Mouse (Mus musculus) adrenal gland, postnatal 14 days (tissue): ENCODE data around the gene Gm10392. TPM values are rescaled to one million over a fixed set of nuclear protein-coding genes. Genes with fewer than 3 reads are reported as not detected.

ENCODE experiments used
- DNase-seq: peaks from one replicate; pipeline ENCODE4 v3.0.0; 2021; ENCODE audit warnings: mixed read lengths
- total RNA-seq: library from RNA; stranded (reverse); gene quantifications from 2 replicates; pipeline ENCODE4 v1.2.3, GENCODE M21; 2021

Gm10392 gene
- total RNA-seq, 1 experiment from 2014 or later: not detected

DNA sequence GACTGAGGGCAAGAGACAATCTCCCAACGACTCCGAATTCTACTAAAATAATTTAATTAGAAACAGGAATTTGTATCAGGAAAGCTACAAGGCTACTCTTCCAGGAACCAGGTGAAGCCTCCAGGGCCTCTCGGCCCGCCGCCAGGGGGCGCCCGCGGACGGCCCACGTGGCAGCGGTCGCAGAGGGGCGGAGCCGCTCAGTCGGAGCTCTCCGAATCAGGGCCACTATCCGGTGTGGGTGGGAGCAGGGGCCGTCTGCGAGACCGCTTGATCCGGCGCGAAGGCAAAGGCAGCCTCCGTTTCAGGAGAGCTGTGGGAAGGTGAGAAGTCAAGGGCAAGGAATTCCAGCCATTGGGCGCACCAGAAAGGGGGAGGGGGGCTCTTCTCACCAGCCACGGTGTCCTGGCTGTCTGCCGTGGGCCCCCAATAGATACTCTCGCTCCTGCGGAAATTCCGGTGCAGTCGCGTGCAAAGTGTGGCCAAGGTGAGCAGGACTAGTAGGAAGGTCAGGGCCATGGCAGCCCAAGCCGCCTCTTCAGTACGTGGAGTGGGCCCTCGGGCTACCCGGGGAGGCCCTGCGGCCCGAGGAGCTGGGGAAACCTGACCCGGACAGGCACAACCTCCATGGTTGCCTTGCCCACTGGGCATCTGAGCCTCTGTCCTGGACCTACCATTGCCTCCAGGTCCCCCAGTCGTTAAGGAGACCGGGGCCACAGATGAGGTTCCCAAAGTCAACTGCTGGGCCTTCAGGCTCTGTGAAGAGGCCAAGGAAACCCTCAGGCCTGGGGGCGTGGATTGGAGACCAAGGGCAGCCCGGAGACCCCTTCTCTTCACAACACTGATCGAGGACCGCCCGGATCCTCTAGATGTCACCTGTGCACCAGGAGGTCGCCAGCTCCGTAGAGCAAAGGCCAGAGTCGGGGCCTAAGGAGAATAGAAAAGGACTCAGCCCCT is 10.7 kb downstream of the Gm10392 start:
- DNase-seq: peak; percentile 93

DNA sequence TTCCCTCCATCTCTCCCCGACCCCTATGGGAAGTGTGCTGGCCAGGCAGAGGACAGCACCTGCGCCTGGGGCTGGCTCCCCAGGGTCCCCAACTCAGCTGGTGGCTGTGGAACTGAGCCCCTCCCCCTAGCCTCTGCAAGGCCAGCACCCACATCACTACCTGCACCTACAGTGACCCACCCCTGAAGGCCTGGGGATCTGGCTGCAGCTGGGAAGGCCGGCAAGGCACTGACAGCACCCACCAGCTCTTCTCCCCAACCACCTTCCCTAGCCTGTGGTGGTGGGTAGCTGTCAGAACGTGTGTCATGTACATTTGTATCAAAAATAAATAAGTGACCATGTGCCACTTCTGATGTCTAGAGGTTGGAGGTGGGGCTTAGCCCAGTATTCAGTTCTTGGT is 11.6 kb downstream of the Gm10392 start:
- no peak for DNase-seq

DNA sequence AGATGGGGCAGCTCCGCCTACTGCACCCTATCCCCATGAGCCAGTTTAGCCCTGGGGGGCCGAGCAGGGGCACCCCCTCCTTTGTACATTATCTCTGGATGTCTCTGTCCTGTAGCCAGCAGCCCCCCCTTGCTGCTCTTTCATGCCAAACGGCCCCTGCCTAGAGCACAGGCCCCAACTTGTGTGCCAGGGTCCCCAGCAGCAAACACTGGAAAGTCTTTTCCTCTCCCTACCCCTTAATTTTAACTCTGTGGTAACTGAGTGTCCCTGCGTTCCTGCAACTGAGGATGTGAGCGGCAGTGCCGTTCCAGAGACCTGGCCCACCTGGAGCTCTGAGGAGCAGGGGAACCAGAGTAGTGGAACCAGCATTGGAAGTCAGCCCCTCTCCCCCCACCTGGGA is 12.1 kb downstream of the Gm10392 start:
- no peak for DNase-seq

DNA sequence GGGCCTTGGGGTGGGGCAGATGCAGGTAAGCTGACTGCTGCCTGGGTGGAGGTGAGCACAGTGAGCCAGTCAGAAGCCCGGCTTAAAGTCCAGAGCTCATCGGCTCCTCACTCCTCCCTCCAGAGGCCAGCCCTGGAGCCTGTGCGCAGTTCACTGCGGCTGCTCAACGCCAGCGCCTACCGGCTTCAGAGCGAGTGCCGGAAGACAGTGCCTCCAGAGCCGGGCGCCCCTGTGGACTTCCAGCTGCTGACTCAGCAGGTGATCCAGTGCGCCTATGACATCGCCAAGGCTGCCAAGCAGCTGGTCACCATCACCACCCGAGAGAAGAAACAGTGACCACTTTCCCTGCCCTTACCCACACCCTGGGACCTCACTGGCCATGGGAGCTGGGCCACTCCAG is 12.7 kb downstream of the Gm10392 start:
- DNase-seq: no peak

DNA sequence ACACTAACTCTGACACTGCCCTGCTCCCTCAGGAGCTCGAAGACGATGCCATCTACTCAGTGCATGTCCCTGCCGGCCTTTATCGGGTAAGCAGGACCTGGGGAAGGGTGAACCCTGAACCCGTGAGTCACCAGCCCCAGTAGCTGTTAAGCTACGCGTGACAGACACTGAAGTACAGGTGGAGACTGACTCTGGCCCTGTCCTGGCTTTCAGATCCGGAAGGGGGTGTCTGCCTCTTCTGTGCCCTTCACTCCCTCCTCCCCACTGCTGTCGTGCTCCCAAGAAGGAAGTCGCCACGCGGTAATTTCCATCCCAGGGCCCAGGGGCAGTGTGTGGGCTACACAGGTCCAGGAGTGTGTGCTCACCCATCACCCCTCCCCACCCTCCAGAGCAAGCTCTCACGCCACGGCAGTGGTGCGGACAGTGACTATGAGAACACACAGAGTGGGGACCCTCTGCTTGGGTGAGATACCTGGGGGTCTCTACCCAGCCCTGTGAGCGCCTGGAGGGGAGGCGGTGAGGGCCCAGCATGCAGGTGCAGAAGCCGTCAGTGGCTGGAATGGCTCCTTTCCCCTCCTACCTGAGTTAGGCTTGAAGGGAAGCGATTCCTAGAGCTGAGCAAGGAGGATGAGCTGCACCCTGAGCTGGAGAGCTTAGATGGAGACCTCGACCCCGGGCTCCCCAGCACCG is 13.6 kb downstream of the Gm10392 start:
- DNase-seq: no peak

DNA sequence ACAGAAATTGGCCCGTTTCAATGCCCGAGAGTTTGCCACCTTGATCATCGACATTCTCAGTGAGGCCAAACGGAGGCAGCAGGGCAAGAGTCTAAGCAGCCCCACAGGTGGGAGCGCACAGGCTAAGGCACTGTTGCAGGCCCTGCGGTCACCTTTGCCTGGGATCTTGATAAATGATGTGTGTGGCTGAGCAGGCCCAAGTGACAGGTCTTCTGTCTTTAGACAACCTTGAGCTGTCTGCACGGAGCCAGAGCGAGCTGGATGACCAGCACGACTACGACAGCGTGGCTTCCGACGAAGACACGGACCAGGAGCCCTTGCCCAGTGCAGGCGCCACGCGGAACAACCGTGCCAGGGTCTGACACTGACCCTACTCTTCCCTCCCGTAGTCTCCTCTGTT is 14.6 kb downstream of the Gm10392 start:
- DNase-seq: peak; percentile 54

DNA sequence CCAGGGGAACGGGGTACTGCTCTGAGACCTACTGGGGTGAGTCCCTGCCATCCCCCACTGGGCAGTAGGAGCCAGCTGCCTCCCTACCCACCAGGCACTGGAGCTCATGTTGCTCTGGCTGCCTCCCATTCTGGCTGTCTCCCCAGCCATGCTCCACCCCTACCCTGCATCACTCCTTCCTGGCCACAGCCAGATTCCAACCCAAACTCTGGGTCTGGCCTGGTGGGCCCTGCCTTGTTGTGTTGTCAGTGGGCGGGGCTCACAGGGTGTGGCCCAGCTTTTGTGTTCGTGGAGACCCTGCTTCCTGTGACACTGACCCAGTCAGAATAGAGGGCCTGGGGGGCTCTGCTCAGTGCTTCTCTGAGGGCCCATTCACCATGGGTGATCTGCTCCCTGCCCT is 15.5 kb downstream of the Gm10392 start:
- peak; percentile 32 for DNase-seq

DNA sequence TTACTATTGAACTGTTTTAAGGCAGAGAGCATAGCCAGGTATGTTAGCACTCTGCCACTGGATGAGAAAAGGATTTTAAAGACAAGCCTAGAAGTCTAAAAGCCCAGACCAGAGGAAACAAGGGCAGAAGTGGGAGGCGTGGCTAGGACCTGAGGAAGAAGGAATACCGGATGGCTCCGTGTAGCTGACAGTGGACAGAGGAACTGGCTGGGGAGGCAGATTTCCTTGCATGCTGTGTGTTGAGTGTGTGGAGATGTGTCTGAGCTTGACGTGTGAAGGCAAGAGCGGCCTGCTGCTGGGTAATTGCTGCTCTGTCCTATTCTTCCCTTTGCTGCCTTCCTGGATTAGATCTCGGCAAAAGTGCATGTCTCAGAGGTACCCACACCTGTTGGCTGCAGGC is 16.5 kb downstream of the Gm10392 start:
- DNase-seq: no peak

DNA sequence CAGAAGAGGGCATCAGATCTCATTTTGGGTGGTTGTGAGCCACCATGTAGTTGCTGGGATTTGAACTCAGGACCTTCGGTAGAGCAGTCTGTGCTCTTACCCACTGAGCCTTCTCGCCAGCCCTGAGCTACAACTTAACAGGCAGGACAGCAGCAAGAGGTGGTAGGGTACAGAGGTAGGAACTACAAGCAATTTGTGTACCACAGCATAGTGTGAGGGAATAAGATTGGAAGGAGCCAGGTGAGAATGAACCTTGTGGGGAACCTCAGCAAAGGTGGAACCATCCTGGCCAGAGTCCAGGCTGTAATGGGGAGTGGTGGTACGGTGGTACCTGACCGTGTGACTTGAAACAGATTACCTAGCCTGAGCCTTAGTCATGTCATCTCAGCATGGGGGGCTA is 17.0 kb downstream of the Gm10392 start:
- DNase-seq: no peak

DNA sequence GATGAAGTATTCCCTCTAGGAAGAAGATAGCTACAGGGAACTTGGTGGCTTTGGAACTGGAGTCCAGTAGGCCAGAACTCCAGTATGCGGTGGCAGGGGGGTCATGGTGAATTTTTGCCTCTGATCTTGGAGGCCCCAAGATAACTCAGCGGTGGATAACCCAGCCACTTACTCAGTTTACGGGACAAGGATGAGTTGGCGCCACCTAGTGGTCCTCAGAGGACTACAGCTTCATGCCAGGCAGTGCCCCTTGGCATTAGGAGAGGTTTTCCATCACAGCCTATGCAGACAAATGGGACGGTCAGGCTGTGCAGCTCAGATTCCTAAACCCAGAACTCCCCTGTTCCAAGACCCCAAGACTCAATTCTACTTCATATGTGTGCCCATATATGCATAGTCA is 17.6 kb downstream of the Gm10392 start:
- peak; percentile 86 for DNase-seq

DNA sequence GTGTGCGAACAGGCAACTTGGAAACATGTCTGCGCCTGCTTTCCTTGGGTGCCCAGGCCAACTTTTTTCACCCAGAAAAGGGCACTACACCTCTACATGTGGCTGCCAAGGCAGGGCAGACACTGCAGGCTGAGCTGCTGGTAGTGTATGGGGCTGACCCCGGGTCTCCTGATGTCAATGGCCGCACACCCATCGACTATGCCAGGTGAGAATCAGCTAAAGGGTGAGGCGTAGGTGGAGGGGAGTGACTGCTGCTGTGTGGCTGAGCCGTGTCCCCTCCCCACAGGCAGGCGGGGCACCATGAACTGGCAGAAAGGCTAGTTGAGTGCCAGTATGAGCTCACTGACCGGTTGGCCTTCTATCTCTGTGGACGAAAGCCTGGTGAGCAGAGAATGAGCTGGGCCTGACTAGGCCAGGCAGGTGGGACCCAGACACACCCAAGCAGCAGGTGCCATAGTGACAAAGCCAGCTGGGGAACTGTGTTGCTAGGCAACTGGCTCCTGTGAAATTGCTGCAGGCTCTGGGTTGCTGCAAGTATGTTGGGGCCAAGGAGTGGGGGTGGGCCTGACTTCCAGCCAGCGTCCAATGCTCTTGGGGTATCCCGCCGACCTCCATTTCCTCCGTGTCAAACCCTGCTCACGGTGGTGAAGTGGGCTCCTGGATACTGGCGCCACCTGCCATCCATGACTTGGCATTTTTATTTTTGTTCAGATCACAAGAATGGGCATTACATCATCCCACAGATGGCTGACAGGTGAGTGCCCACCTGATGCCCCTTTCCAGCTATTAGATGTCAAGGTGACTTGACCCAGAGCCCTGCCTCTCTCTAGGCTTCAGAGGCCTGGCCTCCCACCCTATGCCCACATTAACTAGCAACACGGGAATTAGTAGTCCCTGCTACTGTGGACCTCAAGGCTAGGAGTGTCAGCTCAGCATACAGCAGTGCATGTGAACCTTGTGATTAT is 18.4 kb downstream of the Gm10392 start:
- no peak for DNase-seq

DNA sequence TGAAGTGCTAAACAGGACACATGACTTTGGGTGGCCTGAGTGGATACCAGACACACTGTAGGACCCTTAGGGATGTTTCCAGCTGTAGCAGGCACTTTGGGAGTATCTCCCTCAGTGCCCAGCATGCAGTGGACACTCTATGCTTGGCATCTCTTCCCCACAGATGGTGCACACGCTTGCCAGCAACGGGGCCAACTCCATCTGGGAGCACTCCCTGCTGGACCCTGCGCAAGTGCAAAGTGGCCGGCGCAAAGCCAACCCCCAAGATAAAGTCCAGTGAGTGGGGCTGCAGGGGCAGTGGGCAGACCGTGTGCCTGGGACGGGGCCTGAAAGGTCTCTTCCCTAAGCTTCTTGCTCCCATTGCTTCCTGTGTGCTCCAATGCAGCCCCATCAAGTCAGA is 19.6 kb downstream of the Gm10392 start:
- no peak for DNase-seq

DNA sequence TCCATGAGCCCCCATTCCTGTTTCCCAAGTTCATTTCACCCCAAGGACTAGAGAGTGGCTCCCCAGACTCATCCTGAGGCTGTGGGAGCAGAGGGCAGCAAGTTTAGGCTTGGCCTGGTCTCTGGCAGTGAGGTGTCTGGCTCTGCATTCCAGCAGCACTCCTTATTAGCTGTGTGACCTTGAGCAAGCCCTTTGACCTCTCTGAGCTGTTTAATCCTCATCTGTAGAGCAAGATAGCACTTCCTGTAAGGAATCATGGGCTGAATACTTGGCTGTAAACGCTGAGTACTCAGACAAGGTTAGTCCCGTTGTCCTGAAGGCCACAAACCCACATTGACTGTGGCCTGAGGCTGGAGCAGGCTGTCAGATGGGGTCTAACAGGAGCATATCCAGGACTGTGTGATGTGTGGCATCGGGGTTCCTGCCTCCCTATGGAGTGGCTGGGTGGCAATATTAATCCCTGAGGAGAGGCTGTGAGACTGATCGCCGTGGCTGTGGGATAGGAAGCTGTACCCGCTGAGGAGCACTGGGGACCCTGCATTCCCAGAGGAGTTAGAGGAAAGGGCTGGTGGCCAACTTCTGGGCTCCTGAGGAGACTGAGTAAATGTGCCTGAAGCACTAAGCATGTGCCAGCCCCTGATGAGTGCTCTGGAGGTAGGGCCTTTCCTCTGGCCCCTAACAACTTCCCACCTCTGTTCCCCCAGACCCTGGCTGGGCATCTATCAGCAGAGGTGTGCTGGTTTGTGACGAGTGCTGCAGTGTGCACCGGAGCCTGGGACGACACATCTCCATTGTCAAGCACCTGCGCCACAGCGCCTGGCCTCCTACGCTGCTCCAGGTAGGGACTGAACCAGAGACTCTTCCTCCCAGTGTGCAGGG is 20.5 kb downstream of the Gm10392 start:
- DNase-seq: peak; percentile 39

DNA sequence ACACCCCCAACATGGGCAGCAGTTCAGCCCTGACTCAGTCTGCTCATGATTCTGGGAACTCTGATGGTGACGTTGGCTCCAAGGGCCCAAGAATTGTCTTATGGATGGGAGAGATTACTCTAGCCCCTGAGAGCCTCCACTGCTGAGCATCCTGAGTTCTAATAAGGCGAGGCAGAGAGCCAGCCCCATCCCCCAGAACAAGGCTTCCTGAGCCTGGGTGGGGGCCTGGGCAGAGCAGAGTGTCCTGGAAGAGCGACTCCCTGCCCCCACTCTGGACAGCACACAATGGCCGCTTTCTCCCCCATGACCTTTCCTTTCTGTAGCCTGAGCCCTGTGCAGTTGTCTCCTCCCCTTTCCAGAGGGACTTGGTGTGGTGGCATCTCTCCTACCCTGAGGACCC is 21.1 kb downstream of the Gm10392 start:
- peak; percentile 57 for DNase-seq

DNA sequence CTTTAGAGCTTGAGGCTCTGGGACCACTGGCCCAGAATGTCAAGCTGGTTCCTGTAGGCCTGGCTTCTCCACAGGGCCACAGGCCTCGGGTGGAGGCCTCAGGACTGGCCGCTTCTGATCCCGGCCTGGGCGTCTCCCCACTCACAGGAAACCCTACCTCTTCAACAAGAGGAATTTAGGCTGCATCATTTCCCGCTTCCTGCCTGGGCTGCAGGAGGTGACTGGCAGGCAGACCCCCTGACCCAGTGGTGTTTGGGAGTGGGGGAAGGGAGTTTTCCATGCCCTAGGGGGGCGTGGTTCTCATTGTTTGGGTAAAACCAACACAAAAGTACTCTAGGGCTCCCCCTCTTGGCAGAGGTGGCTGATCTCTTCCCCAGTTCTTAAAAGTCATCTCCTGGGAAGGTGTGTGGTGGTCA is 21.6 kb downstream of the Gm10392 start:
- DNase-seq: peak; percentile 83

DNA sequence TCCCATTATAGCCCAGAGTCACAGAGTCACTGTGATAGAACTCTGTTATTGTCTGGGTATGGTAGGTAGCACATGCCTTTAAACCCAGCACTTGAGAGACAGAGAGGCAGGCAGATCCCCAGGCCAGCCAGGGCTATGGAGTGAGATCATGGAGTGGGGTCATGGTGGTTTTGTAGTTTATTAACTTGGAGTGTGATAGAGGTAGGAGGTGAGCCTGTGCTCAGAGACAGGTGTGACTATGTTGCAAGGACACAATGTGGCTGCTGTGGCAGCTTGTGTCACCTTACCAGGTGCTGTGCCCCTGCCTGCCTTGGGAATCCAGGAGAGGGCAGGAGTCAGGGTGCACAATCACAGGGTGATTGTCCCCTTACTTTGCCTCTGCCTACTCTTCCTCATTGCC is 23.5 kb downstream of the Gm10392 start:
- DNase-seq: no peak

DNA sequence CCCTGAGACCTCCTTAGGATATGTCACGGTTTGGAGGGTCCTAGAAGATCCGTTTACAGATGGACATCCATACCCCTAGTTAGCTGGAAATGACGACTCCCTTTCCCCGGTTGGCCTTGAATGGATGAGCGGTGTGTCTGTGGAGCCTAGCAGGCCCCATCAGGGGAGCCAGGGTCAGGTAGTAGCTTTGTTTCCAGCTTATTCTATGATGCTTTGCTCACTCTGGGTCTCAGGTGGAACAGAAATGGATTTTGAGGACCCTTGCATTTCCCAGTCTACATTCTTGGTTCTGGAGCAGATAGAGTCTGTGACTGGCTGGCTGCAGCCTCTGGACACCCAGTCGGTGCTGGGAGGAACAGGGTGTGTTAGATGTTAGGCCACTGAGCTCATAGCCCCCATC is 24.2 kb downstream of the Gm10392 start:
- no peak for DNase-seq

DNA sequence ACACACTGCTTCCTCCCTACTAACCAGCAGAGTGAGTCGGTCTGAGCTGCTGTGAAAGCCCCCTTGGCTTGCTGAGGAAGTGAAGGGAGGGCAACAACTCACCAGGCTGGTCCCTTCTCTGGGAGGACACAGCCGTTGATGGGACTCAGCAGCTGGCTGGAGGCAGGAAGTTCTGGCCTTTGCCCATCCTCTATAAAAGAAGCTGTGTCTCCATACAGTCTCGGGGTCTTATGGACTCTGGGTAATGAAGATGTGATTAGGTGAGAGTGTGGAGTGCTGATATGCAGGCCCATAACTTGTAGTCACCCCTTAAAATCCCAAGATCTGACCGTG is 24.7 kb downstream of the Gm10392 start:
- no peak for DNase-seq

DNA sequence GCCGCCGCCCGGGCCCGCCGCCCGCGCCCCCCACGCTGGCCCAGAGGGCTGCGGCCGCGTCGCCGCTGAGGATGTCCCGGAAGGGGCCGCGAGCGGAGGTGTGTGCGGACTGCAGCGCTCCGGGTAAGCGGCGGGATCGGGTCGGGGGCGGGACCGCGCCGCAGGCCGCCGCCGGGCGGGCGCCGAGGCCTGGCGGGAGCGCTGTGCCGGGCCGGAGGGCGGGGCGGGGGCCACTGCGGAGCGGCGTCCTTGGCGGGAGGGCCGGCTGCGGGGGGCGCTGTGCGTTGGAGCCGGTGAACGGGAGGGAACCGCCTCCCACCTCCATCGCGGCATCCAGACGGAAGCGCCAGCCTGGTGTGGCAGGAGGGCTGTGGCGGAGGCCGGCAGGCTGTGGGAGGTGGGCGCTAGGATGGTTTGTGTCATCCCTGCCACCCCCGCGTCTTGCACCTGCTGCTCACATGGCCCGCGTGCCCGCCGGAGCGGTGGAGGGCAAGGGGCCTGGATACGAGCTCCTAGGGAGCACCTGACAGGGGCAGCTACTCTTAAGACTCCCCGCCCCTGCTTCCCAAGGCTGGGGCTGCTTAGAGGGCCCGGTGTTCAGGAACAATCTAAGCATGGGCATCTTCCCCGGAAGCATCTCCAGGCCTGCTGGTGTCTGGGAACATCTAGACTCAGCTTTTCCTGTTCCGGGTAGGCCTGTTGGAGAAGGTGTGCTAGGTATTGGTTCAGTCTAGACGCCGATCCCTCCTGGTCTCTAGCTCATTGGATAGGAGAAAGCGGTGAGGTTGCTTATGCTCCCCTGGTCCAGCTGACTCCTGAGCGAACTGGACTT is 25.3 kb downstream of the Gm10392 start, which contains the start of gene Git1:
TSS of gene Git1 (plus strand) at position 51 of the 832 bp plus-strand sequence.
- peak; percentile 74 for DNase-seq

DNA sequence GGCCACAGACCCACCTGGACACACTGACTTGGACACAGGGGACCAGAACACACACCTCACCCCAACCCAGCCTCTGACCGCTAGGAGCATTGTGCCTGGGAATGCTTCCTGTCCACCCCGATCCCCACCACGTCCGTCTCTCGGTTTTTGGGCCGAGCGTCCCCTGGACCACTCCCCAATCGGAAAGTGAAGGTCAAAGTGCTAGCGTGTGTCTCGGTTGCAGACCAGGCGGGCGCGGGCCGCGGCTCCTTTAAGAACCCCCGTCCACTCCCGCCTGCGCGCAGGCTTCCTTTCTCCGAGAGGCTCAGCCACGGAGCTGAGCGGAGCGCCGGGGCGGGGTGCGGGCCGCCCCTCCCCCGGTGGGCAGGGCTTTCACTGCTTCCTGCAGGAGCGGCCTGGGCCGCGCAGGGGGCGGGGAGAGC is 26.1 kb downstream of the Gm10392 start:
- DNase-seq: peak; percentile 97
